Mouse (Mus musculus) olfactory bulb, adult 2 months (tissue): ENCODE measurements around the gene Ryr2.

Experiments used
- CTCF ChIP-seq: fragments of 200-500 bp; IDR thresholded peaks from 2 replicates; pipeline ENCODE4 v1.5.1; 2012; ENCODE audit warnings: low read depth, mild to moderate bottlenecking, low read length, moderate library complexity; ENCODE audit not compliant: insufficient read depth
- POLR2A ChIP-seq: fragments of 200-500 bp; IDR thresholded peaks from 2 replicates; pipeline ENCODE4 v1.6.1; 2012; ENCODE audit warnings: mild to moderate bottlenecking, low read depth, low read length, moderate library complexity; ENCODE audit not compliant: insufficient read depth

GRCm38 (mm10) chr13:11536851-11537250 is 569.9 kb downstream of the Ryr2 start:
- TF ChIP-seq POLR2A (no peak), CTCF (no peak)
